Mouse (Mus musculus) CD4-positive, CD25-positive, alpha-beta regulatory T cell, adult 2 months (primary cell): ENCODE measurements around the gene Olfr796.

ENCODE experiments used
- DNase-seq: peaks from one replicate; pipeline ENCODE4 v3.0.0-alpha.2; 2012; ENCODE audit warnings: low read depth, low spot score

The Olfr796 gene

DNA sequence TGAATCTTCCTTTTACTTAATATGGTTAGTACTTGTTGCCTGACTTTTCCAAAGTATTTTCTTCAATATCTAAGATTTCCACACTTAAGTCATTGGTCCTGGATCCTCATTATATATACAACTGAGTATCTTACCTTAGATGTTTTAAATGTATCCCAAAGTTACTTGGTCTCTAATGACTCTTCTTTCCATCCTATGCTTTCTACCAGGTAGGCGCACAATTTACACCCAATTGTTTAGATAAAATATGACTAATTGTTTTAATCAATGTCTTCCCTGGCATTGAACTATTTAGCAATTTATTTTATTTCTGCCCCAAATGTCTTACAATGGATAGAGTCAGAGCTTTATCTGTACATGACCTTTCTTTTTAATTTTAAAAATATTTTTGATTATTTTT is at the start of gene Olfr796:
TSS of gene Olfr796 (minus strand) at position 101 of the 400 bp plus-strand sequence.
- no peak for DNase-seq

DNA sequence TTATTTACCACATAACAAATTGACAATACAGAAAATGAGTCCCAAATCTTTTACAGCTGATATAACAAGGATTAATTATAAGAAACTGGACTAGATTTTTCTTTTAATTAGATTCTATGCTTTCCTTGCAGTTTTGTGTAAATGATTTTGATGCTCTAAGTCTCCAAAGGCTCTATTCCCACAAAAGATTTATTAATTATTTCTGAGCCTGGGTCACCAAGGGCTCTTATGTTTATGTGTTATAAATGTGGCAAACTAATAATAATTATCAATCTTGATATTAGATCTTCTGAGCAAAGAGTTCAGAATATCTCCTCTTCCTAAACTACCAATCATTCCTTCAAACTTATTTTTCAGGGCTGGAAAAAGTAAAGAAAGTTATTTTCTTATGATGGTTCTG is 45.0 kb upstream of the Olfr796 start, which contains the start of gene Olfr800:
TSS of gene Olfr800 (plus strand) at position 301 of the 400 bp plus-strand sequence.
- no peak for DNase-seq

DNA sequence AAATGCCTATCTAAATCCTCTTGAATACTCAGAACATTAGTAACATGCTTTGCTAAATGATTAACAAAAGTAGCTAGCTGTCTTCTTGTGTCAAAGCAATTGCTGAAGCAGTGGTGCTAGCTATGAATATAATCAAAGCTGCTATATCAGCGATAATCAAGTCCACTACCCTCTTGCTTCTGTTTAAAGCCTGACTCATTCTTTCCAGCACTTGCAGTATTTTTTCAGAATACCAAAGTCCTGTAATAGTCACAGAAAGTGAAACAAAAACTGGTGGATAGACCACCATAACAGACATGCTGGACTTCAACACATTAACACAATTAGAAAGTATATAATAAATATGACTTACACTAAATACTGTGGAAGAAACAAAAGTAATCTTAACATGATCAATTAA is 39.4 kb upstream of the Olfr796 start:
- DNase-seq, result no peak

DNA sequence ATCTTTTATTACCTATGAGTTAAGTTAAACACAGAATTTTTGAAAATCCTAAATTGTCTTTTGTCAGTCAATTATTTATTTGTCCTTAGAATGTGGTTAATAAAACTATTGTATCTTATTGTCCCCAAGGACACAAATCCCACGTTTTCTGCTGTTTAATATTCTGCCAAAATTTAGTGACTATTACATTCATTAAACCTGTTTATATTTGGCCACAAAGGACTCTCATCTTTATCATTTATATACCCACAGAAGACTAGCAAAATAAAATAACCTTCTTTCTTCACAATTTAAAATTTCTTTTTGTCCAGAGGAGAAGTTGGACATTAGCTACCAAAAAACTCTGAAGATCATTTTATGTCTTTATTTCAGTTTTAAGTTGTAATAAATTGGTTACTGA is 24.8 kb upstream of the Olfr796 start, which contains the start of gene Olfr799:
TSS of gene Olfr799 (plus strand) at position 301 of the 400 bp plus-strand sequence.
- no peak for DNase-seq

DNA sequence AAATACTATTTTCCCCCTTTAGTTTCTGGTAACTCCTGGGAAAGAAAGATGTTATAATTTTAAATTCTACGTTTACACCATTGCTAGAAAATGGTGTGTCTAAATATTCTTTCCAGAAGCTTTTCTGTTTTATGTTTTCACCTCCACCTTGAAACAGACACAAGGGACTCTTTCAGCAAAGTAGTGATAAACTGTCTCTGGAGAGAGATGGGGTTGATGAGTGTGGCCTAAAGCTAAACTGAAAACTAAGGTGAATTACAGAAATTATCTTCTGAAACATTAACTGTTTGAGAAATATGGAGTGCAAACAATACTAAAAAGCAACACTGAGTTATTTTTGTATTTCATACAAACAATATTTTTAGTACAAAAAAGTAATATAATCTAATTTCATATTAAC is 15.5 kb upstream of the Olfr796 start, which contains the start of gene Olfr798:
TSS of gene Olfr798 (minus strand) at position 101 of the 400 bp plus-strand sequence.
- DNase-seq, result no peak

DNA sequence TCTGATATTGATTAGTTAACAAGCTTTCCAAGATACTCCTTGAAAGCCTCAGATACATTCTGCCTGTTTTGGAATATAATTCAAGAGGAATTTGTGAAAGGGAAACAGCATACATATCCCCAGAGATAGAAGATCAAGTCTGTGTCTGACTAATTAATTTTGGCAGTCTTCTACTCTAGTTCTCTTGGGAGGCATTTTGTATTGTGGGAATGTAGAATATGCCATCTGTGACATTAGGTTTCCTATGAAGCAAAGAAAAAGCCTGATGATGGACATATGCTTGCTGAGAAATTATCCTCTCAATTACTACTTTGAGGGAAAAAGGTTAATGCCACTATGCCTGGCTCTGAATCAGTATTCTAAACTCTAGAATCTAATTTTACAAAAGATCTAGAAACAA is 10.9 kb upstream of the Olfr796 start:
- DNase-seq, result no peak

DNA sequence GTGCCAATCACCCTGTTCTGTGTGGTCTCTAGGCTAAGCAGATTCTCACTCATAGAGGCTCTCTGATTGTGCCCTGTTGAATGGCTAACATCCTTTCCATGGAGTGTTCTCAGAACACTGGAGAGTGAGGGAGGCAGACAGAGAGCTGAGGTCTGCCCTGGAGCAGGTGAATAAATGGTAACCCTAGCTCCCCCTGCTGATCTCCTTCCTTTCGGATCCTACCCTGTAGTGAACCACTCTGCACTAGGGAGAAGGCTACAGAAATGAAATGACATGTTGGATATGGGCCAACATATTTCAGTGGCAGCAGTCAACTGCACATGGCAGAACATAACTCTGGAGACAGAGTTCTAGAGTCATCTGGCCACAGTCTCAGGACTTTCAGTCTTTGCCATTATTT is 9.4 kb upstream of the Olfr796 start:
- DNase-seq, result no peak

DNA sequence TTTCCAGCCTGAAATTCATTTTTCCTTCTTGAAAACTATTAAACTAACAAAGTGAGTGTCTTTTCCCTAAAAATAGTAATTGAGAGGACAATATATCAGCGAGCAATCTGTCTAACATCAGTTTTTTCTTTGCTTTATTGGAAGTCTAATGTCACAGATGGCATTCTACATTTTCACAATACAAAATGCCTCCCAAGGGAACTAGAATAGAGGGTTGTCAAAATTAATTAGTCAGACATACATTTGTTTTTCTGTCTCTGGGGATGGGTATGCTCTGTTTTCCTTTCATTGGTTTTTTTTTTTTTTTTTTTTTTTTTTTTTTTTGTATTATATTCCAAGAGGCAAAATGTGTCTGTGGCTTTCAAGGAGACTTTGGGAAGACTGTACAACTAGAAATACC is 35.3 kb downstream of the Olfr796 start:
- no peak for DNase-seq

DNA sequence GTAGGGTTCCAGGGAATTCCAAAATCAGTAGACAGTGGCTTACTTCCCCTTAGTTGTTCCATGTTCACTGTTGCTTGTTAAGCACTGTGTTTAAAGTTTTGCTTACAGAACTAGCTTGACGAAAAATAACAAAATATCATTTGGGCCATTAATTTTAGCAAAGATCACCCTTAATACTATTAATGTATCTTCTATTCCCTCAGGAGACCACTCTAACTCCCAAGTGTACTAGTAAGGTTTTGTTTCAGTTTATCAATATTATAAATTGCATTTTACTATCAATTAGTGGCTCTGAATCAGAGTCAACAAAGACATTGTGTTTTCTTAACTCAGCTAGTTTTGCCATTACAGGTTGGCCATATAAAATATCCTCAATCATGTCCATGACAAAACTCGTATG is 45.0 kb downstream of the Olfr796 start, which contains the start of gene Olfr794:
TSS of gene Olfr794 (plus strand) at position 301 of the 400 bp plus-strand sequence.
- DNase-seq, result no peak
